Mouse (Mus musculus) hindbrain, embryonic 14.5 days (tissue): Measurements from ENCODE around the gene Egln3. TPM values are rescaled to one million over a fixed set of nuclear protein-coding genes. Genes with fewer than 3 reads are reported as not detected.
A peak's percentile ranks its signal among the peaks of the same experiment; 100 is the strongest.

Experiments used
- ATAC-seq: fragments of 200-750 bp; cut with Nextera tagmentation; 2 replicates; pipeline ENCODE4 v1.8.0; 2017; ENCODE audit warnings: moderate number of reproducible peaks, mild to moderate bottlenecking, moderate TSS enrichment, moderate library complexity; ENCODE audit not compliant: low FRiP score
- DNase-seq: peaks from one replicate; pipeline ENCODE4 v3.0.0-alpha.2; 2015; ENCODE audit warnings: low spot score
- H3K27ac ChIP-seq: fragments of 300-500 bp; sonication (generic); 2 replicates; pipeline ENCODE4 v1.5.1; 2014; ENCODE audit warnings: mild to moderate bottlenecking, moderate library complexity
- H3K27me3 ChIP-seq: fragments of 300-500 bp; sonication (generic); 2 replicates; pipeline ENCODE4 v1.6.1; 2014; ENCODE audit warnings: mild to moderate bottlenecking, low read length, mixed read lengths; ENCODE audit not compliant: control insufficient read depth, insufficient read depth
- H3K36me3 ChIP-seq: fragments of 300-500 bp; sonication (generic); replicated peaks from 2 replicates; pipeline ENCODE4 v1.6.1; 2014; ENCODE audit not compliant: control insufficient read depth, insufficient read depth
- H3K4me1 ChIP-seq: fragments of 300-500 bp; sonication (generic); replicated peaks from 2 replicates; pipeline ENCODE4 v1.6.1; 2014; ENCODE audit warnings: antibody characterized with exemption, low read length, mixed read lengths; ENCODE audit not compliant: control insufficient read depth, insufficient read depth
- H3K4me2 ChIP-seq: fragments of 300-500 bp; sonication (generic); replicated peaks from 2 replicates; pipeline ENCODE4 v1.6.1; 2014; ENCODE audit warnings: mild to moderate bottlenecking, moderate library complexity
- H3K4me3 ChIP-seq: fragments of 300-500 bp; sonication (generic); replicated peaks from 2 replicates; pipeline ENCODE4 v1.5.1; 2014; ENCODE audit warnings: mild to moderate bottlenecking, low read length
- H3K9ac ChIP-seq: fragments of 300-500 bp; sonication (generic); 2 replicates; pipeline ENCODE4 v1.6.1; 2014
- H3K9me3 ChIP-seq: fragments of 300-500 bp; sonication (generic); 2 replicates; pipeline ENCODE4 v1.6.1; 2016; ENCODE audit warnings: low read length; ENCODE audit not compliant: control insufficient read depth
- WGBS: fragments of 180-500 bp; shearing (Covaris S2); extraction: QIAGEN DNeasy Blood & Tissue Kit; methylation state at CpG from one replicate; pipeline ENCODE4 v1.1.7; 2014; 5-methylcytosine and 5-hydroxymethylcytosine counted together
- polyA plus RNA-seq: library from polyadenylated mRNA; unstranded; fragments of >200 nt; fragmentation: Nextera tagmentation; extraction: Ambion mirVana; gene quantifications from 2 replicates; pipeline ENCODE4 v1.2.1, GENCODE M21; 2014

The Egln3 gene
- polyA plus RNA-seq, 1 experiment from 2014 or later: 6.5 TPM

- peaks cover 26% of the 10 kb centered on the region for H3K4me1 ChIP-seq
- no peak overlapping the region; the same call in none of the 2 replicates for H3K27ac ChIP-seq
- H3K4me3 ChIP-seq: no peak overlapping the region
- 44% methylated on average over 11 of the region's 11 CpGs for WGBS
- H3K27me3 ChIP-seq: peaks cover 8% of the 10 kb centered on the region; the same call in 1 of the 2 replicates
- H3K9me3 ChIP-seq: no peaks in the 10 kb centered on the region
- no peak for ATAC-seq
- H3K36me3 ChIP-seq: no peaks in the 10 kb centered on the region
- H3K4me2 ChIP-seq: peak overlapping the region; percentile 33
- DNase-seq: no peak
- H3K9ac ChIP-seq: no peak overlapping the region
These were observed 5.8 kb downstream of the Egln3 start for GRCm38 (mm10) chr12:54197849-54198248.

GRCm38 (mm10) chr12:54197301-54197782, 6.3 kb downstream of the Egln3 start:
- Histone ChIP-seq H3K27ac (no peak overlapping the region; the same call in 1 of the 2 replicates), H3K4me2 (peak overlapping the region; percentile 33), H3K4me3 (no peak overlapping the region), H3K9me3 (no peaks in the 10 kb centered on the region), H3K9ac (no peak overlapping the region), H3K4me1 (peaks cover 25% of the 10 kb centered on the region), H3K27me3 (peaks cover 5% of the 10 kb centered on the region; the same call in 1 of the 2 replicates), H3K36me3 (no peaks in the 10 kb centered on the region)
- ATAC-seq (no peak; the same call in 1 of the 2 replicates), DNase-seq (peak; percentile 76)
- WGBS: 37% methylated on average over 6 of the region's 6 CpGs

- peaks cover 23% of the 10 kb centered on the region for H3K4me1 ChIP-seq
- 81% methylated on average over 8 of the region's 8 CpGs for WGBS
- peaks cover under 1% of the 10 kb centered on the region; the same call in 1 of the 2 replicates for H3K27me3 ChIP-seq
- no peaks in the 10 kb centered on the region for H3K9me3 ChIP-seq
- DNase-seq: no peak
- no peak overlapping the region for H3K27ac ChIP-seq
- H3K36me3 ChIP-seq: no peaks in the 10 kb centered on the region
- no peak overlapping the region for H3K4me3 ChIP-seq
- ATAC-seq: no peak
- peak overlapping the region; percentile 33 for H3K4me2 ChIP-seq
- H3K9ac ChIP-seq: no peak overlapping the region
These were observed 6.8 kb downstream of the Egln3 start for GRCm38 (mm10) chr12:54196881-54197280.

GRCm38 (mm10) chr12:54194159-54194558, 9.5 kb downstream of the Egln3 start:
- H3K27ac ChIP-seq: no peak overlapping the region
- H3K4me3 ChIP-seq: no peak overlapping the region
- no peak for ATAC-seq
- no peaks in the 10 kb centered on the region for H3K36me3 ChIP-seq
- H3K9me3 ChIP-seq: no peaks in the 10 kb centered on the region
- no peaks in the 10 kb centered on the region for H3K27me3 ChIP-seq
- DNase-seq: peak; percentile 41
- H3K9ac ChIP-seq: no peak overlapping the region
- peaks cover 33% of the 10 kb centered on the region for H3K4me1 ChIP-seq
- 15% methylated on average over 5 of the region's 5 CpGs for WGBS
- H3K4me2 ChIP-seq: no peak overlapping the region

- Histone ChIP-seq H3K9me3 (no peaks in the 10 kb centered on the region), H3K4me2 (peak overlapping the region; percentile 50), H3K4me1 (peaks cover 19% of the 10 kb centered on the region), H3K4me3 (peak overlapping the region; percentile 17), H3K9ac (peak overlapping the region; percentile 25; the same call in 1 of the 2 replicates), H3K36me3 (no peaks in the 10 kb centered on the region), H3K27ac (no peak overlapping the region; the same call in 1 of the 2 replicates), H3K27me3 (no peaks in the 10 kb centered on the region)
- 4% methylated on average over 5 of the region's 5 CpGs for WGBS
- no peak for ATAC-seq
- DNase-seq: no peak
These were observed 11.4 kb downstream of the Egln3 start for GRCm38 (mm10) chr12:54192305-54192661.

GRCm38 (mm10) chr12:54191608-54192304, 11.9 kb downstream of the Egln3 start:
- no peaks in the 10 kb centered on the region for H3K27me3 ChIP-seq
- DNase-seq: peak; percentile 90
- H3K9me3 ChIP-seq: no peaks in the 10 kb centered on the region
- H3K4me2 ChIP-seq: peak overlapping the region; percentile 50
- H3K27ac ChIP-seq: peak overlapping the region; percentile 22; the same call in 1 of the 2 replicates
- H3K4me3 ChIP-seq: peak overlapping the region; percentile 17
- H3K9ac ChIP-seq: peak overlapping the region; percentile 25; the same call in 1 of the 2 replicates
- 4% methylated on average over 19 of the region's 19 CpGs for WGBS
- H3K36me3 ChIP-seq: no peaks in the 10 kb centered on the region
- H3K4me1 ChIP-seq: peaks cover 20% of the 10 kb centered on the region
- ATAC-seq: peak; percentile 93

GRCm38 (mm10) chr12:54191181-54191580, 12.5 kb downstream of the Egln3 start:
- Histone ChIP-seq H3K9ac (no peak overlapping the region; the same call in 1 of the 2 replicates), H3K27ac (peak overlapping the region; percentile 22; the same call in 1 of the 2 replicates), H3K4me3 (no peak overlapping the region), H3K4me1 (peaks cover 21% of the 10 kb centered on the region), H3K27me3 (no peaks in the 10 kb centered on the region), H3K9me3 (no peaks in the 10 kb centered on the region), H3K36me3 (no peaks in the 10 kb centered on the region), H3K4me2 (peak overlapping the region; percentile 50)
- no peak for ATAC-seq
- 56% methylated on average over 9 of the region's 9 CpGs for WGBS
- DNase-seq: no peak

GRCm38 (mm10) chr12:54187812-54188600, 15.7 kb downstream of the Egln3 start:
- Histone ChIP-seq H3K27me3 (no peaks in the 10 kb centered on the region), H3K4me3 (no peak overlapping the region), H3K27ac (no peak overlapping the region), H3K9me3 (no peaks in the 10 kb centered on the region), H3K9ac (no peak overlapping the region), H3K4me1 (peaks cover 21% of the 10 kb centered on the region), H3K4me2 (no peak overlapping the region), H3K36me3 (0 out of 2 replicates have a peak, but pooled peaks cover 3% of the 10 kb centered on the region)
- DNase-seq (no peak), ATAC-seq (no peak)
- 79% methylated on average over 17 of the region's 17 CpGs for WGBS
